Mouse (Mus musculus) cerebellum, postnatal 10 days (tissue): ENCODE measurements around the gene Fosl2.
A peak's percentile ranks its signal among the peaks of the same experiment; 100 is the strongest.

Experiments
- DNase-seq, 2 experiments: peaks; one replicate each; pipeline ENCODE4 v3.0.0; 2021; ENCODE audit warnings: mixed read lengths in 2 of 2

The Fosl2 gene

DNA sequence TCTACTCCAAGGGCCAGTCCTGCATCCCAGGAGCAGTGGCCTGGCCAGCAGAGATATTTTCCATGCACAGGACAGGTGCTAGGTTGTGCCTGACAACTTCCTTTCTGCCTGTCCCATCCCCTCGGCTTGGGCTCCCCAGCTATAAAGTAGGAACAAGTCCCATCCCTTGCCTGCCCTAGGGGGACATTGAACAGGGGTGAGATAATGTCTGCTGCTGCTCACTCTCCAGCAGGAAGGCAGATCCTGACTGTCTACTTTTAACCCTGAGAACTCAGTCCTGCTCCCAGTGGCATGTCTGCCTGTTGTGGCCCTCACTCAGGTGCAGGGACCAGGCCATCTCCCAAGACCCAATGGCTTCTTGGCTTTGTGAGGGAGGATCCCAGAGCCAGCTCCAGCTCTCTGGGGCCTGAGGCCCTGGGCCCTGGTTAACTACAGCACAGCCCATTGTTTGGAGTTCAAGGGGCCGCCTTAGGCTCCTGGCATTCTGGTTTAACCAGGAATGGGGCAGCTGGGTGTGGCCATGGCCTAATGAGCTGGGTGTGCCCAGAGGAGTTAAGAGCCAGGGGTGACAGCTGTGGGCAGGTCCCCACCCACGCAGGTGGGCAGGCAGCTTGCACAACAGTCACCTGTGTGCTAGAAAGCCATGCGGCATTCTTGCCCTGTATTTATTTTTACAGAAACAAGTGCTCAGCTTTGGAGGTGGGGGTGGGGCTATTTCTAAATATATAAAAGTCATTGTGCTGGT lies 47.5 kb downstream of the Fosl2 start:
- DNase-seq = no peak

DNA sequence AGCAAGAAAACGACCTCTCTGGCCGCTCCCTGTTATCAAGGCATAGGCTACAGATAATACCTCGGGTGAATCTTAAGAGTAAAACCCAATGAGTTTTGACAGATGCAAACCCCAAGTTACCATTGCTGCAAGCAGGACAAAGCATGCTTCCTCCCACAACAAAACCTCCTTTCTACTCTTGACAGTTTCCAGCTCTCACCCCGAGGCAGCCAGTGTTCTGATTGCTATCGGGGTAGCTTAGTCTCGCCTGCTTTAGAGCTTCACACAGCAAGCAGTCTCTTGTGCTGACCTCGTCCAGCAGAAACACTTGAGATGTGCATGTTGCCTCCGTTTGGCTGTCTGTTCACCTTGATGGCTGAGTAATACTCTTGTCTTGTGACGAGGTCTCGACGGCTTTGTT lies 52.1 kb downstream of the Fosl2 start:
- no peak for DNase-seq

DNA sequence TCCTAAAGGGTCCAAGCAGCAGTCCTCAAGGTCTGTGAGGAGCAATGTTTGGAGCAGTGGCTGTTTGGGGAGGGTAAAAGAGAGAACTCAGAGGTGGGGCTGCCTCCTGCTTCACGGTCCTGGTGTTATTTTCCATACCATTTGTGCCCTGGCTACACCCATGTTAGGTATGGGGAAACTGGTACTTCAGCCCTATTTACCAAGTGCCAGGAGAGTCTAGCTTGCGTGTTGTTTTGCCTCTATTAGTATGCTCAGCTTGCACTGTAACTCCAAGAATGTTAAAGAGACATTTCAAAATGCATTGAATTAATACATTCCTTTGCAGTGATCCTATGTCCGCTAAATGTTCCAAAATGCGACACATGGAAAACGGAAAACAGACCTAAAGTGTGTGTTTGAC lies 55.7 kb downstream of the Fosl2 start:
- no peak for DNase-seq

DNA sequence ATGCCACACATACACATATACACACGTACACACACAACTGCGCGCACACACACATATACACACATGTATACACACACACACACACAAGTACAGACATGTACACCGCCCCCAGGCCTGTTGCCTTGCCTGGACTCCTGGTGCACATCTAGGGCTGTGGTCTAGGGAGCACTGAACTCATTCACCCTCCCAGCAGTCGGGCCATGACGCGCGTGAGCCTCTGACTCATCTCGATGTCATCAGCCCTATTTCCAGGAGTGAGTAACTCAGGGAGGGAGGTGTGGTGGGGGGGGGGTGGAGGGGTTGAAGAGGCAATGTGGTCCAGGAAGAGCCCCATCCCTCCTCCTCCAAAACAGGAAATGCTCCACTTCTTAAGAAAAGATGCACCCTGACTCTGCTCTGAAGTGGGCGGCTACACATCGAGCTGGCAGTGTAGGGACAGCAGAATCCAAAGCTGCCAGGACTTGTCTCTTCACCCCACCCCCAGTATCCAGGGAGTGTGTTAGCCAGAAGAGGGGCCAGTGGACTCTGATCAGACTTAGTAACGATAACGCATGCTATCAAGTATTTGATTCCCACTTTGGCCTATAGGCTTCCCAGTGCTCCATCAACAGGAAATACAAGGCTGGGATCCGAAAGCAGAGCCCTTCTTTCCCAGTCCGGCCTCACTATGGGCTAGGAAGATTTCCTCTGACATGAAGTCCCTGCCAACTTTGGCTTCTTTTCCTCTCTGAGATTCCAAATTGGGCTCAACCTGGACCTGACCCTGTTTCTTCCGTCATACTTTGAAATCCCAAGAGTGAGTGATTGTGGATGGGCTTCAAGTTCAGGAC lies 56.6 kb downstream of the Fosl2 start:
- DNase-seq = no peak

DNA sequence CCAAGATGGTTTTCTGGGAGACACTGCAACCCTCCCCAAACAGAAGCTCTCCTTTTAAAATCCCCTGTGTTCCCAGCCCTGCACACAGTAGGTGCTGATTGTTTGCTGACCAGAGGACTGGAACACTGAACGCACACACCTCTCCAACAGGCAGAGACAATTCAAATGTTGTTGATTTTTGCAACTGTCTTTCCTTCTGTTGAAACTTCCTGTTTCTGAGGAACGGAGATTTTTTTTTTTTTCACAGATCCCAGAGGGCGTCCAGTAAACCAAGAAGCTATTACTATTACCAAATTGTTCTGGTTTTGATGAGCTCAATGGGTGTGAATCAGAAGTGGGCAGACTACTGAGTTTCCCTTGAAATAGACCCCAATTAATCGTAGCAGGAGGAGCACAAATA lies 58.6 kb downstream of the Fosl2 start:
- DNase-seq = no peak

DNA sequence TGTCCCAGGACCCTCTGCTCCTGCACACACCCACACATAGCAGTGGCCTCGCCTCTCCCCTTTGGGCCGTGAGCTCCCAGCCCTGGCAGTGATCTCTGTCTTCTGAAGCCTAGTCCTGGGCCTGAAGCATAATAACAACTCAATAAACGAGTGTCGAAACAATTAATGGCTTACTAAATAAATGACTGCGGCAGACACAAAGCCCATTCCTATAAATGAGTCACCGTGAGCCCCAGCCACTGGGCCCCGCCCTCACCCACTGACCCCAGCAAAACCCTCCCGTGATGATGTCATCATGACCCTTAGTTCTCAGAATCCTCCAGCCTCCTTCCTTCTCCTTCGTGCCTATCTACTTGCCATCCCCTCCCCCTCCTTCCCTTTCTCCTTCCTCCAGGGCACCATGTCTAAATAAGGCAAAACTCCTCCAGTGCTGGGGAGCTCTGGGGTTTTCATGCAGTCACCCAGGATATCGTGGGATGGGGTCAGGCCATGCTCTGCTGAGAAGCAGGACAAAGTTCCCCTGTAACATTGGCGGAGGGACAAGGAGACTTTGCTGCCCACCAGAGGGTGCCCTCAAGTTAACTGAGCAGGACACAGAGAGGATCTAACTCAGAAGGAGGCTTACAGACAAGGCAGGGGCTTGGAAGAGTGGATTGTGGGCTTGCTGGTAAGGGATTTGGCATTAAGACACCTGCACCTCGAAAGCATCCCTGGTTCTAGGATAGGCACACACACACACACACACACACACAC lies 60.4 kb downstream of the Fosl2 start:
- DNase-seq = no peak

DNA sequence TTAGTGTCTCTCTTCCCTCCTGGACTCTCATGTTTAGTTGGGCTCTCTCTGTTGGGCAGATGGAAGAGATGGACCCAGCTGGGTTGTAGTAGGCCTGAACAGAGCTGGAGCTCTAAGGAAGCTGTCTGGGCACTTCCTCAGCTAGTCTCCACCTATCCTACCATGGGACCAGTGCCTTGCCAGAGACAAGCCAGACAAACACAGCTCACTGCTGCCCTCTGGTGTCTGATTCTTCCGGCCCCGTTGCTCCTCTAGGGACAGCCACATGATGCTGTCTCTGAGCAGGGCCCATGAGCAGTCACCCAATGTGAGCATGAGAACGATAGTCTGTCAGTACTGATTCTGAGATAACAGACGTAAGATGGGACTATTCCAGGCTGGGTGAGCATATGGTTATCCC lies 62.1 kb downstream of the Fosl2 start:
- DNase-seq = peak; percentile 93 to 95

DNA sequence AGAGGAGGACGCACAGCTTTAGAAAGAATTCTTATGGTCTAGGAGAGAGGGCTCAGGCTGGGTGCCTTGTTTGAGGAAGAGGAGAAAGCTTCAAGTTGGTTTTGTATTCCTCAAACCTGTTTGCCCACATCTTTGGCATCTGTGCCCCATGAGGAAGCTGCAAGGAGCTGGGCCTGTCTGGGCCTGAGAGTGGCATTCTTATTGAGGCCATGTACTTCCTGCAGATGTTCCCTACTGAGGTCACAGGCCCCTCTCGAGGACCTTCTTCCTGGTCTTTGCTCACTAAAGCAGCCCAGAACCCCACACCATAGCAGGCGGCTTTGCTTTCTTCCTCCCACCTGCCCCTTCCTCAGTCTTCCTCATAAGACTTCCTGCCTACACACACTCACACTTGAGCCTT lies 63.5 kb downstream of the Fosl2 start:
- no peak for DNase-seq

DNA sequence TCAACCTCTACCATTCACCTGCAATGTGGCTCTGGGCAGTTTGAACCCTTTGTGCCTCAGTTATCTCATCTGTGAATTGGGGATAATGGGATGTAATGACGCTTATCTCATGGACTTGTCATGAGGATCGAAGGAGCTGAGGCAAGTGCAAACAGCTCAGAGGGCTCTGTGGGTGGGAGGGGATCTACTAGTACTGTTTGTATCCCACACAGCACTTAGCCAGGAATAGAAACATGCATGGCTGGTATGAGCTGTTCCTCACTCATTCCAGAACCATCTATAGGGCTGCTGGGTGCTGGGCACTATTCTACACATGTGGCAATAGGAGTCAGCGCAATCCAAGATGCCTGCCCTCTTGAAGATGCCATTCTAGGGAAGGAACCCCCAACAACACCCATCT lies 64.0 kb downstream of the Fosl2 start:
- DNase-seq = no peak

DNA sequence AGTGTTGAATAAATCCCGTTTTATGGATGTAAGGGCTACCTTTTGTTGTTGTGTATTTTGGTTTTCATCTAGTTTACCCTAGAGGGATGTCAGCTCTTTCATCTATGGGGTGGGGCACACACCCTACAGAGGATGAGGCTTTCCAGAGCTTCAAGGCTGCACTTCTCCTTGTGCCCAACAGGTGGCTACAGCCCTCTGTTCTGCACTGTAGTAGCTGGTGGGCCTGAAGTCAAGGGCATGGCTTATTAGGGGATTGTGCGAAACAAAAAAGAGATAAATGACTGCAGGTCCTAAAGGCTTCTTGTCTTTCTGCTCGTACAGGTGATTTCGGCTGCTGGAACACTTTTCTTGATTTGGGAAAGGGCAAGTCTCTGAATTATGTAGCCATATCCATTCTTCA lies 69.1 kb downstream of the Fosl2 start:
- peak in 1 of 2 experiments; percentile 23 for DNase-seq

DNA sequence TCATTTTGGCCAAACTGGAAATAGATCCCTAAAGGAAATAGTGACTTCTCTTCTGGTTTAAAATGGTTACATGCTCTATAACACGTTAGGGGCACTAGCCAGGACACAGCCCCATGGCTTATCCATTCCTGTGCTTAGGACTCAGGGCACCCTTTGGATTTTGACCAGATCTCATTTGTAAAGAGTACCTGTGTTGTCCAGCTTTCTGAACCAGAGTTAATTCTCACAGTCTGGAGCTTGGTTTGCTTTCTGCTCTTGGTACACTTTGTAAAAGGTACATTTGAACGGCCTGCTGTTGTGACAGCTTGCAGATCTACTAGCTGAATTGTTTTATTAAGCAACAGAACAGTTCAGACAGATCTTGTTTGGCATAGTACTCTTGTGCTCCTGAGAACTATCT lies 71.1 kb downstream of the Fosl2 start:
- DNase-seq = no peak
